Mouse (Mus musculus) kidney, postnatal 0 days (tissue): ENCODE data around the gene BC034090. TPM values are rescaled to one million over a fixed set of nuclear protein-coding genes. Genes with fewer than 3 reads are reported as not detected.

Experiments used
- ATAC-seq: fragments of 200-750 bp; cut with Nextera tagmentation; replicated peaks from 2 replicates; pipeline ENCODE4 v1.8.0; 2017; ENCODE audit warnings: low read depth, moderate number of reproducible peaks, moderate TSS enrichment, moderate library complexity; ENCODE audit not compliant: low FRiP score
- DNase-seq: peaks from one replicate; pipeline ENCODE4 v3.0.0-alpha.2; 2016; ENCODE audit warnings: low spot score
- H3K27ac ChIP-seq: fragments of 300-500 bp; sonication (generic); 2 replicates; pipeline ENCODE4 v1.5.1; 2014; ENCODE audit warnings: mild to moderate bottlenecking
- H3K27me3 ChIP-seq: fragments of 300-500 bp; sonication (generic); 2 replicates; pipeline ENCODE4 v1.6.1; 2014; ENCODE audit warnings: low read length, mixed read lengths; ENCODE audit not compliant: insufficient read depth
- H3K36me3 ChIP-seq: fragments of 300-500 bp; sonication (generic); 2 replicates; pipeline ENCODE4 v1.6.1; 2014; ENCODE audit warnings: low read length, mixed read lengths; ENCODE audit not compliant: insufficient read depth
- H3K4me1 ChIP-seq: fragments of 300-500 bp; sonication (generic); replicated peaks from 2 replicates; pipeline ENCODE4 v1.6.1; 2014; ENCODE audit warnings: antibody characterized with exemption, low read length, mixed read lengths; ENCODE audit not compliant: insufficient read depth
- H3K4me2 ChIP-seq: fragments of 300-500 bp; sonication (generic); 2 replicates; pipeline ENCODE4 v1.6.1; 2014; ENCODE audit warnings: mild to moderate bottlenecking, low read length, moderate library complexity, mixed read lengths
- H3K4me3 ChIP-seq: fragments of 300-500 bp; sonication (generic); replicated peaks from 2 replicates; pipeline ENCODE4 v1.5.1; 2014; ENCODE audit warnings: low read depth, low read length
- H3K9ac ChIP-seq: fragments of 300-500 bp; sonication (generic); 2 replicates; pipeline ENCODE4 v1.6.1; 2014; ENCODE audit warnings: low read depth, low read length
- H3K9me3 ChIP-seq: fragments of 300-500 bp; sonication (generic); replicated peaks from 2 replicates; pipeline ENCODE4 v1.6.1; 2016; ENCODE audit warnings: low read length, inconsistent platforms, mixed read lengths
- CTCF ChIP-seq: IDR thresholded peaks from 2 replicates; pipeline ENCODE4 v1.5.1; 2016; ENCODE audit warnings: antibody characterized with exemption, low read depth, mild to moderate bottlenecking, moderate library complexity
- WGBS: fragments of 180-500 bp; shearing (Covaris S2); extraction: QIAGEN DNeasy Blood & Tissue Kit; methylation state at CpG from one replicate; pipeline ENCODE4 v1.1.7; 2014; 5-methylcytosine and 5-hydroxymethylcytosine counted together
- polyA plus RNA-seq: library from polyadenylated mRNA; unstranded; fragments of >200 nt; fragmentation: Nextera tagmentation; extraction: Ambion mirVana; gene quantifications from 2 replicates; pipeline ENCODE4 v1.2.1, GENCODE M21; 2015

BC034090 gene
- polyA plus RNA-seq, 1 experiment from 2014 or later = 9.9 TPM

DNA sequence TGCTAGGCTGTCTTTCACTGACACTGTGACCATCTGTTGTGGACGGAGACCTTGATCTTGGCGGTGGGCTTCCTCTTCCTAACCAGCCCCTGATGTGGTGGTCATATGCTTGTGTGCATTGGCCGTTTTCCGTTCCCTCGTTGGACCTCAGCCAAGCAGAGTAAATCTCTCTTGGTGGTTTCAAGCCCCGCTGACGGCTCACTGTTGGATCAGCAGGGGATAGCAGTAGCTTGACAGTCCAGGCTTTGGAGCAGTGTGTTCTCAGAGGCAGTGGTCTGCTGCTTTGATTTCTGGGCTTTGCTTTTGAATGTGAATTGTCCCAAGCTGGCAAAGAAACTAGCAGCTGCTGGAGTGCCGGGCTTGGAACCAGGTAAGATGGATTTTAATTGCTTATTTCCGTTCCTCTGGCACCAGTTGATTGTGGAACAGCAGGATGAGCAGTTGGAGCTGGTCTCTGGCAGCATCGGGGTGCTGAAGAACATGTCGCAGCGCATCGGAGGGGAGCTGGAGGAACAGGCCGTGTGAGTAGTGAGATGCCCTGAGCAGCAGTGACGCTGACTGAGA lies 51.4 kb downstream of the BC034090 start:
- TF ChIP-seq CTCF = no peak
- Histone ChIP-seq H3K4me2 (no peak overlapping the region), H3K9ac (no peak overlapping the region), H3K9me3 (no peaks in the 10 kb centered on the region), H3K4me1 (no peaks in the 10 kb centered on the region), H3K36me3 (peaks cover 33% of the 10 kb centered on the region), H3K27me3 (no peaks in the 10 kb centered on the region), H3K4me3 (no peak overlapping the region), H3K27ac (no peak overlapping the region)
- no peak for ATAC-seq
- WGBS = 62% methylated on average over 15 of the region's 15 CpGs
- DNase-seq = no peak

DNA sequence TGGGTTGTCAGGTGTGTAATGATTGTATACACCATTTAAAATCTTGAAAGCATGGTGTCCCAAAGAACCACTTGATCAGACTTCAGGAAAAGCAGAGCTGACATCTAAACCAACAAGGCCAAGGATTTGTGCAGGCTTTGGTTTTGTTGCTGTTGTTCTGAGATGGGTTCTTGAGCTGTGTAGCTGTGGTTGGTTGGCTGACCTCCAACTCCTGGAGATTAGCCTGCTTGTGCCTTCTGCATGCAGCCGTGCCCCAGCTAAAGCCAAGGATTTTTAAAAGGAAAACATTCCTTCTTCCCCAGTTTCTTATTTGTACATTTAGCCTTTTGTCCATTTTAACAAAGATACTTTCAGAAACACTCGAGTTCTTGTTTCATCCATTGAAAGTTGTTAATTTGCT lies 52.6 kb downstream of the BC034090 start:
- Histone ChIP-seq H3K9me3 (no peaks in the 10 kb centered on the region), H3K4me2 (no peak overlapping the region), H3K4me3 (no peak overlapping the region), H3K27me3 (no peaks in the 10 kb centered on the region), H3K9ac (no peak overlapping the region), H3K4me1 (no peaks in the 10 kb centered on the region), H3K36me3 (peaks cover 37% of the 10 kb centered on the region), H3K27ac (no peak overlapping the region)
- 67% methylated on average over 2 of the region's 2 CpGs for WGBS
- DNase-seq (no peak), ATAC-seq (no peak)
- TF ChIP-seq CTCF = no peak

DNA sequence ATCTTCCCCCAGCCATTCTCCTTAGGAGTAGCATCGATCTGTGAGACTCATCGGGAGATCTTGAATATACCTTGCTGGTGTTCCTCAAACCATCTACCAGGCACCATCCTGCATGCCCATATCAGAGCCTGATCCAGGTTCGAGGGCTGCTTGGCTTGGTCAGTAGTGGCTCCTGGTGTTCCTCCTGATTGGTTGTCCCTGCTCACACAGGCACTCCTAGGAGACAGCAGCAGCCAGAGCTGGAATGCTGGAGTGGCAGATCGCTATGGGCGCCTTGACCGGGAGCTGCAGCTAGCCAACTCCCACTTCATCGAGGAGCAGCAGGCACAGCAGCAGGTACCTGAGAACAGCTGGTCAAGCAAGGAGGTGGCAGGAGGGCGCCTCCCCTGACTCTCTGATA lies 53.0 kb downstream of the BC034090 start:
- no peak overlapping the region for H3K9ac ChIP-seq
- no peaks in the 10 kb centered on the region for H3K4me1 ChIP-seq
- H3K27ac ChIP-seq = no peak overlapping the region
- no peaks in the 10 kb centered on the region for H3K27me3 ChIP-seq
- no peak for TF ChIP-seq CTCF
- peaks cover 37% of the 10 kb centered on the region for H3K36me3 ChIP-seq
- DNase-seq (no peak), ATAC-seq (no peak)
- H3K4me2 ChIP-seq = no peak overlapping the region
- H3K9me3 ChIP-seq = no peaks in the 10 kb centered on the region
- no peak overlapping the region for H3K4me3 ChIP-seq
- 89% methylated on average over 8 of the region's 8 CpGs for WGBS

DNA sequence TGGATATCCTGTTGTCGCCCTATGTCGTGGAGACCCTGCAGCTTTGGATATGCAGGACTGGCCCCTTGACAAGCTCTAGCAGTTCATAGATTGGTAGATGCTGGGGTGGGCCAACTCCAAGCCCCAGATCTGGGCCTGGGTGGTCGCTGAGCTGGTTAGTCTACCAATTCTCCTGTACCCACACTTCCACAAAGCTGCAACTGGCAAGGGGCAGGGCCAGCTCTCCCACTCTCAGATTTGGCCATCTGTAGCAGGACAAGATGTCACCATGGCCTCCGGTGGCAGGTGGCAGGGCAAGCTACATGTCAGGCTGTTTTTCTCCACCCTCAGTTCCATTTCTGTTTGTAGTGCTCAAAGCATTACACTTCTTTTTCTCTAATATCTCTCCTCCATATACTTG lies 55.6 kb downstream of the BC034090 start:
- Histone ChIP-seq H3K4me1 (no peaks in the 10 kb centered on the region), H3K4me2 (no peak overlapping the region), H3K9me3 (no peaks in the 10 kb centered on the region), H3K9ac (no peak overlapping the region), H3K4me3 (no peak overlapping the region), H3K27me3 (no peaks in the 10 kb centered on the region), H3K36me3 (peaks cover 43% of the 10 kb centered on the region), H3K27ac (no peak overlapping the region)
- DNase-seq (no peak), ATAC-seq (no peak)
- WGBS = 91% methylated on average over 4 of the region's 4 CpGs
- TF ChIP-seq CTCF = no peak

DNA sequence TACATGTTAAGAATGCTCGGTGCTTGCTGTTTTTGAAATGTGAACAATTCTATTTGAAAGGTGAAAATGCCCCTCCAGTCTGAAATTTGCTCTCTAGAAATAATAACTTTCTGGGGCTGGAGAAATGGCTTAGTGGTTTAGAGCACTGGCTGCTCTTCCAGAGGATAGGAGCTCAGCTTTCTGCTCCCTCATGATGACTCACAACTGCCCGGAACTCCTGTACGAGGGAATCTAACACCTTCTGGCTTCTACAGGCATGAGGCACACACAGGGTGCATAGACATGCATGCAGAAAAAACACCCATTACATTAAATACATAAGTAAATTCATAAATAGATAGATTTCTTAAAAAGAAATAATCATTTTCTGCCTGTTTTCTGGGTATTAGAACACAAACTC lies 60.1 kb downstream of the BC034090 start:
- Histone ChIP-seq H3K4me1 (no peaks in the 10 kb centered on the region), H3K9me3 (no peaks in the 10 kb centered on the region), H3K9ac (no peak overlapping the region), H3K36me3 (peaks cover 20% of the 10 kb centered on the region; the same call in 1 of the 2 replicates), H3K27ac (no peak overlapping the region), H3K4me3 (no peak overlapping the region), H3K27me3 (no peaks in the 10 kb centered on the region), H3K4me2 (no peak overlapping the region)
- WGBS = 69% methylated on average over 3 of the region's 3 CpGs
- no peak for TF ChIP-seq CTCF
- DNase-seq (no peak), ATAC-seq (no peak)

DNA sequence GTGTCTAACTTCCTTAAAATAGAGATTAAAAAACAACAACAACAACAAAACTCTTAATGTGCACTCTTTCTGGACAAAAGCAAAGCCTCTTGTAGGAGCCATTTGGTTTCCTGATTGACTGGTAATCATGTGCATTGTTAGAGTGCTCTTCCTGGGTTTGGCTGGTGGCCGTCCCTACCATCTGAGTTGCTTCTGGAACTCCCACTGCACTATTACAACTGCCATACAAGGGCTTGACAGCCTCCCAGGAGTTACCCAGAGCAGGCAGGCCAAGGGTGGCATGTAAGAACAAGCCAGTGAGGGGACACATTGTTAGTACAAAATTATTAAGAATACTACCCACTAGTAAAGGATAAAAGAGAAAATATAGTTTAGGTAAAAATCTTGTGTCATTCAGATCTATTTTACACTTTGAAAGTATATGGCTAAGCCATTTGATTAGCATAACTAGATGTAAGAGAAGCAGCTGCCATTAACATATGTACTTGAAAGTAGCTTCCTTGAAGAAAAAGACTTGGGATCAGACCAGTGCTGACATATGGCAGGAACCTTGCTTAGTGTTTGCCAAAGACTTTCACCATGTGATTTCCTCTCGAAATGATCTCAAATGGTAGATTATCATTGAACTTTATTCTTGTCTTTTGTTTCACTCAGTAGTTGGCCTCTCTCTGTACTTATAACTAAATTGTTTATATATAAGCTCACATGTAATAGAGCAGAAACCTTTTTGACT lies 65.9 kb downstream of the BC034090 start:
- 86% methylated on average over 2 of the region's 2 CpGs for WGBS
- Histone ChIP-seq H3K4me2 (no peak overlapping the region), H3K4me1 (no peaks in the 10 kb centered on the region), H3K27ac (no peak overlapping the region), H3K27me3 (no peaks in the 10 kb centered on the region), H3K4me3 (no peak overlapping the region), H3K9ac (no peak overlapping the region), H3K9me3 (no peaks in the 10 kb centered on the region), H3K36me3 (peaks cover 9% of the 10 kb centered on the region; the same call in 1 of the 2 replicates)
- DNase-seq = no peak
- no peak for TF ChIP-seq CTCF
- no peak for ATAC-seq
